Mouse (Mus musculus) gastrocnemius, postnatal 14 days (tissue): Measurements from ENCODE around the gene Shisa7. TPM values are rescaled to one million over a fixed set of nuclear protein-coding genes. Genes with fewer than 3 reads are reported as not detected.
A peak's percentile ranks its signal among the peaks of the same experiment; 100 is the strongest.
"Not testable (repeated sequence)": the region's sequence is repeated elsewhere in the genome, so short reads cannot be mapped to it uniquely, and the experiment has no call there.

Source experiments
- DNase-seq: peaks from one replicate; pipeline ENCODE4 v3.0.0; 2021; ENCODE audit warnings: mixed read lengths
- intact Hi-C: fragments of 180-260 bp; cut with DNase I; formaldehyde crosslinking; loops from one replicate; pipeline ENCODE4 v1.15.1; 2025; ENCODE audit warnings: low total_unique reads
- long read RNA-seq, 2 experiments: library from polyadenylated mRNA; stranded (forward); transcript quantifications; one replicate each; pipeline ENCODE4 v2.0.0; 2021
- total RNA-seq, 2 experiments: library from RNA; stranded (reverse); gene quantifications; 2 replicates each; pipeline ENCODE4 v1.2.3; 2021

Gene Shisa7
- not detected for total RNA-seq
- long read RNA-seq, experiment 1, result 0 reads
- long read RNA-seq, experiment 2, result 0 reads

GRCm38 (mm10) chr7:4844245-4844916 is at the start of gene Shisa7:
TSS of gene Shisa7 (minus strand) at chr7:4844696.
- intact Hi-C loops, result no loop called here
- DNase-seq, result no peak

- intact Hi-C loops, result no loop called here
- no peak for DNase-seq
These were observed 42.2 kb upstream of the Shisa7 start for GRCm38 (mm10) chr7:4886680-4887079.

- intact Hi-C loops, DNase-seq: not testable (repeated sequence)
These were observed 34.5 kb upstream of the Shisa7 start for GRCm38 (mm10) chr7:4879036-4879435.

DNA sequence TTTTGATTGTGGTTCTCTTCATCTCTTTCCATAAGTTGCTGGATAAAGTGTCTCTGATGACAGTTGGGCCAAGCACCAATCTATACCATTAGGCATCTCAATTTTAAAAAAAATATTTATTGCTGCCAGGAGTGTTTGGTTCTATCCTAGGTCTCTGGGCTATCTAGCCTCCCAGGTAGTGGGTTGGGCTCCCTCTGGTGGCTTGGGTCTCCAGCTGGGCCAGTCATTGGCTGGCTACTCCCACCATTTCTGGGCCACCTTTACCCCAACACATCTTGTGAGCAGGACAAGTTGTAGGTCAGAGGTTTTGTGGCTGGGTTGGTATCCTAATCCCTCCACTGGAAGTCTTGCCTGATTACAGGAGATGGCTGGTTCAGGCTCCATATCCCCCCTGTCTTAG is 33.7 kb upstream of the Shisa7 start:
- no peak for DNase-seq
- intact Hi-C loops, result no loop called here

GRCm38 (mm10) chr7:4877226-4877625 is 32.7 kb upstream of the Shisa7 start:
- no peak for DNase-seq
- intact Hi-C loops, result no loop called here

- intact Hi-C loops, result no loop called here
- DNase-seq, result peak; percentile 89
These were observed 32.3 kb upstream of the Shisa7 start, which contains the start of gene Isoc2a for GRCm38 (mm10) chr7:4876753-4877221. TSS of gene Isoc2a (plus strand) at chr7:4877153.

DNA sequence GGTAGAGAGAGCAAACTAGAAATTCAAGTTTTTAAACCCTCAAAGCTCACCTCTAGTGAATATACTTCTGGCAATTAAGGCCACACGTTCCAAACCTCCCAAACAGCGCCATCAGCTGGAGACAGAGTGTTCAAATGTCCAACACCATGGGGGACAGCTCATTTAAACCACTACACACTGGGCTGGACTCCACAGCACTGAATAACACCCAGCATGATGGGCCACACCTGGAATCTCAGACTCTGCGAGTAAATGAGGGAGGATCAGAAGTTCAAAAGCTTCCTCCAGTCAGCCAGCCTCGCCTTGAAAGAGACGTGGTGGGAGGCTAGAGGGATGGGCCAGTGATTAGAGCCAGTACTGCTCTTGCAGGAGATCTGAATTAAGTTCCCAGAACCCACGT is 25.6 kb upstream of the Shisa7 start, which contains the start of gene Isoc2b:
TSS of gene Isoc2b (minus strand) at position 126 of the 400 bp plus-strand sequence.
- DNase-seq, result no peak
- intact Hi-C loops, result no loop called here

DNA sequence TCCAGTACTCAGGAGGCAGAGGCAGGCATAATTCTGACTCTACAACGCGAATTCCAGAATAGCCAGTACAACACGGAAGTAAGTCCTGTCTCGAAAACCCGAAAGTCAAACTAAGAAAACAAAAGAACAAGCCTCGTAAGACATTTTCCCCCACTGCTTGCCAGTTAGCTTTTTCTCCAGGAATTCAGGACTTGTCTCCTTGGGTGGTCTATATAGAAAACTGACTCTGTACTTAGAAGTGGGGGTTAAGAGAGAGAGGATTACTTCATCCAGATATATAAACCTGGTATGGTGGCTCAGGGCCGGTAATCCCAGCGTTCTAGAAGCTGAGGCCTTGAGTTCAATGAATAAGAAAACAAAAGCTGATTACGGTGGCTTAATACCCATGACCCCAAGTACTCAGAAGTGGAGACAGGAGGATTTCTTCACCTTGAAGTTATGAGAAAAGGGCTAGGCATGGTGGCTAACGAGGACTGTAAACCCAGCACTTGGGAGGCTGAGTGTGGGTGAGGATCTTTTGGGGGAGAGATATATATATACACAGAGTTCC is 22.2 kb upstream of the Shisa7 start:
- DNase-seq, result no peak
- intact Hi-C loops, result no loop called here

GRCm38 (mm10) chr7:4865579-4866493 is 21.3 kb upstream of the Shisa7 start:
- intact Hi-C loops, result no loop called here
- peak; percentile 94 for DNase-seq

DNA sequence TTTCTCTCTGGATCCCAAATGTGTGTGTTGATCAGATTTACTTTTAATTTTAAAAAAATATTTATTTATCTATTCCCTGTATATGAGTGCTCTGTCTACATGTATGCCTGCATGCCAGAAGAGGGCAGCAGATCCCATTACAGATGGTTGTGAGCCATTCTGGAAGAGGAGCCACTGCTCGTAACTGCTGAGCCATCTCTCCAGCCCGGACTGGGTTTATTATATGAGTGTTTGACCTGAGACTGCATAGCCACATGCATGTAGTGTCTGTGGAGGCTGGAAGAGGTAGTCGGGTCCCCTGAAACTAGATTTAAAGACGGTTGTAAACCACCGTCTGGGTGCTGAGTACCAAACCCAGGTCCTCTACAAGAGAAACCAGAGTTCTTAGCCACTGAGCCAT is 20.6 kb upstream of the Shisa7 start:
- peak; percentile 32 for DNase-seq
- intact Hi-C loops, result no loop called here

DNA sequence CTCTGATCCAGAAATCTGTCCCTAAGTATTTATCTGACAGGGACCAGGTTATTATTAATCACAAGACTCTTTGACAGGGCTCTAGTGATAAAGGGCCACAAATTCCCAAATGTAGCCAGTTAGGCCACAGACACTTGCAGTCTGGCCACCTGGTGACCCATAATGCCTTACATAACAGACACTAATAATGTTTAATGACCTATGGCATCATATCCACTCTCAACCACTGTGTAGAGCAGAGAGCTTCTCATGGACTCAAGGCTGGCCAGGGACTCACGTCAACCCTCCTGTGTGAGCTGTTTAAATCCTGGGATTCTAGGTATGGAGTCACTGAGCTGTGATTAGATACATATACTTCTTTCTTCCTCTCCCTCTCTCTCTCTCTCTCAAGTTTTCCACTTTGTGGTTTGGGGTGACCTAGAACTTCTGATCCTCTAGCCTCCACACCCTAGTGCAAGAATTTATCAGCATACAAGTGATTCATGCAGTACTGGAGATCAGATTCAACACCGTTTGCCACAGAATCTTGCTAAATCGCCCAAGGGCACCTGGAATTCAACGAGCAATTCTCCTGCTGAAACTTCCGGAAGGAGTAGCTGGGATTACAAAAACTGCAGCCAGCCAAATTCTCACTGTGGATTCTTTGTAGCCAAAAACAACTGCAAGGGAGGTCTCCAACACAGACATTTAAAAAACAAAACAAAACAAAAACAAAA is 19.8 kb upstream of the Shisa7 start:
- DNase-seq, result no peak
- intact Hi-C loops, result no loop called here

- DNase-seq, result no peak
- intact Hi-C loops, result no loop called here
These were observed 19.1 kb upstream of the Shisa7 start for GRCm38 (mm10) chr7:4863541-4864080.

DNA sequence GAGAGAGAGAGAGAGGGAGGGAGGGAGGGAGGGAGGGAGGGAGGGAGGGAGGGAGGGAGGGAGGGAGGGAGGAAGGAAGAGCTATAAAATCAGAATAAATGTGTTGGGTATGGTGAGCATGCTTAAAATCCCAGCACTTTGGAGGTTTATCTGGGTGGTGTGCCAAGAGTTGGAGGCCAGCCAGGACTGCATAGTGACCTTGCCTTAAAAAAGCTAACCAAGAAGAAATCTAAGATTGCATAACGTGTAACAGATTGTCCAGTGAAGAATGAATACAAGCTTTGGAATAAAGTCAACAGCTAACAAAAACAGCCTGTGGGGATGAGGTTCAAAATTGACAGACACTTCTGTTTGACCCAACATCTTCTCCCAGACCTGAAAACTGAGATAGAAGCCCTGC is 18.5 kb upstream of the Shisa7 start:
- peak; percentile 65 for DNase-seq
- intact Hi-C loops, result no loop called here

DNA sequence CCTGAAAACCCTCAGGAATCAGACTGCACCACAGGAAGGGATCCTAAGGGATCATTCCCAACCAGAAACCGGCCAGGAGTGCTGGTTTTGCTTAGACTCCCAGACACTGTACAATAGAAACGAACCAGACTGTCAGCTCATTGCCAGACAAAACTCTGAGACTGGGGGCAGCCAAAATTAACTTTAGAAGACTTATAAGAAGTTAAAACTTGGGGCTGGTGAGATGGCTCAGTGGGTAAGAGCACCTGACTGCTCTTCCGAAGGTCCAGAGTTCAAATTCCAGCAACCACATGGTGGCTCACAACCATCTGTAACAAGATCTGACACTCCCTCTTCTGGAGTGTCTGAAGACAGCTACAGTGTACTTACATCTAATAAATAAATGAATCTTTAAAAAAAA is 16.4 kb upstream of the Shisa7 start:
- DNase-seq, intact Hi-C loops: not testable (repeated sequence)

- intact Hi-C loops, result no loop called here
- no peak for DNase-seq
These were observed 15.0 kb upstream of the Shisa7 start for GRCm38 (mm10) chr7:4859418-4859978.

DNA sequence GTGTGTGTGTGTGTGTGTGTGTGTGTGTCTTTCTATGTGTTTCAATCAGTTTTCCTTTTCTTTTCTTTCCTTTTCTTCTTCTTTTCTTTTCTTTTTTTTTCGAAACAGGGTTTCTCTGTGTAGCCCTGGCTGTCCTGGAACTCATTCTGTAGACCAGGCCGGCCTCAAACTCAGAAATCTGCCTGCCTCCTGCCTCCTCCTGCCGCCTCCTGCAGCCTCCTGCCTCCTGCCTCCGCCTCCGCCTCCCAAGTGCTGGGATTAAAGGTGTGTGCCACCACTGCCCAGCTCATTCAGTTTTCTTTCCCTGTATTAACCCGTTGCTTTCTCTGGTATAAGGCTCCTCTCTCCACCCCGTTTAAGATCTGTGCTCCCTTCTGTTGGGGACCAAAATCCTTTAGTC is 12.8 kb upstream of the Shisa7 start:
- DNase-seq, result no peak
- intact Hi-C loops, result no loop called here

DNA sequence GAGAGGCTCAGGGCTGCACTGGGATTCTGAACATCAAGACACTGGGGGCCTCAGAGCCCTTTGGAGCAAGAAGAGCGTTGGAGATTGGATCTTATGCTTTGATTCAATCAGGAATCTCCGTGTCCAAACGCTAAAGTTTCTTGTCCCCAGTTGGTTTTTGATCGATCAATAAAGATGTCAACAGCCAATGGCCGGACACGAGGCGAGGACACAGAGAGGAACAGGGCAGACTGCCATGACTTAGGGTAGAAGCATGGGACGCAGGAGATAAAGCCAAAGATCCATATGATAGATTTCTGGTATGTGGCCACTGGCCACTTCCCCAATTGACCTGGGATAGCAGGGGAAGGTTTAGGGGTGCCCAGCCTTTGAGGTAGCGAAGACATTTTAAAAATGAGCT is 12.0 kb upstream of the Shisa7 start:
- no peak for DNase-seq
- intact Hi-C loops, result no loop called here

- intact Hi-C loops, result no loop called here
- DNase-seq, result no peak
These were observed 9.1 kb upstream of the Shisa7 start for GRCm38 (mm10) chr7:4853613-4854012.

GRCm38 (mm10) chr7:4851315-4851688 is 6.8 kb upstream of the Shisa7 start:
- intact Hi-C loops, result no loop called here
- DNase-seq, result no peak
